Mouse (Mus musculus) brain, adult 2 months (tissue): ENCODE measurements around the gene Capzb.

ENCODE experiments used
- DNase-seq: peaks from one replicate; pipeline ENCODE4 v3.0.0; 2011; ENCODE audit warnings: low read depth, low spot score

Gene Capzb

GRCm38 (mm10) chr4:139265783-139266499, 73.2 kb downstream of the Capzb start:
- peak; percentile 74 for DNase-seq

DNA sequence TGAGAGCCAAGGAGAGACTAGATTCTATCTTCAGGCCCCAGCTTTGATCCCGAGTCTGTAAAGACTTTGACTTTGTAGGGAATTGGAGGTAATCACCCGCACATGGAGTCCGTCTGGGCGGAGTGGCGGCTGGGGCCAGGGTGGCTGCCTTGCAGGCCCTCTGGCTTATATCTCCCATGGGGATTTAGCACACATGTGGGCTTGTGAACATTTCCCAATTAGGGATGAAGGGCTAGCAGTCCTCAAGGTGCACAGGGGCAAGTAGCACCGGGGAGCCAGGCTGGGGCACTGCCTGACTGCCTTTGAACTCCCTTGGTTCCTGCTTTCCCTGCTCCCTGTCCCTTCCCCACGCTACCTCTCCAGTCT, 73.8 kb downstream of the Capzb start:
- DNase-seq: no peak

- DNase-seq: no peak
Measured at GRCm38 (mm10) chr4:139267335-139267734, 74.6 kb downstream of the Capzb start.

GRCm38 (mm10) chr4:139268242-139268641, 75.5 kb downstream of the Capzb start:
- DNase-seq: peak; percentile 72

- peak; percentile 90 for DNase-seq
Measured at GRCm38 (mm10) chr4:139270168-139270567, 77.5 kb downstream of the Capzb start.

DNA sequence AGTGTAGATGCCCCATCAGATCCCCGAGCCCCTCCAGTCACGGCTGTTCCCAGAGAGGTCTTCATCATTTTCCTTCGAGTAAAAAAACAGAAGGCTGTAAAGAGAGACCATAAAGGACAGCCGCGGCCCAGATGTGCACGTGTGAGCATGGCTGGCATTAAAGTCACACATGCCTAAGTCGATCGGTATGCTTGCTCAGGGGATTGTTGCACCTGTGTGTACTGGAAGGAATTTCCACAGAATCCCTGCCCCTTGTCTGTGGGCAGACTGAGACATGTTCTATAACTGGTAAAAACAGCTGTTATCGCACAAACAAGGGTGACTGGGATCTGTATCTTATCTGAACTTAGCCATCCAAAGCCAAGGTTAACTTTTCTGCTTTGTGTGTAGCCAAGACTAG, 78.9 kb downstream of the Capzb start:
- DNase-seq: no peak

- DNase-seq: no peak
Measured at GRCm38 (mm10) chr4:139272951-139273680, 80.4 kb downstream of the Capzb start.

DNA sequence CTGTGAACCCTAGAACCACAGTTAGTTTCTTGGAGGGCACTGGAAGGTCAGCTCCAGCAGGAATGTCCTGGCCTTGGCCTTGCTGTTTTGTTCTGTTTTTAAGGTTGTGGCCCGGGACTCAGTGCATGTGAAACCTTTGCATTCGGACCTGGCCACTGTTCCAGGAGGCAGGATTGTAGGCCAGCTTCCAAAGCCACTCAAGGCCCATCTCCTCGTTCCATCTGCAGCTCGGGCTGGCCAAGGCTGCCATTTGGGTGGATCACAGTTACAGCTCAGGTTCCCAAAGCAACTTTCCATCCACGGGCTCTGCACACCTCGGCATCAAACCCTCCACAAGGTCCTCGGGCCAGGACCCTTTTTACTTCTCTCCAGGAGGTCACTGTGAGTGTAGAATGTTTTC, 81.9 kb downstream of the Capzb start:
- peak; percentile 81 for DNase-seq

DNA sequence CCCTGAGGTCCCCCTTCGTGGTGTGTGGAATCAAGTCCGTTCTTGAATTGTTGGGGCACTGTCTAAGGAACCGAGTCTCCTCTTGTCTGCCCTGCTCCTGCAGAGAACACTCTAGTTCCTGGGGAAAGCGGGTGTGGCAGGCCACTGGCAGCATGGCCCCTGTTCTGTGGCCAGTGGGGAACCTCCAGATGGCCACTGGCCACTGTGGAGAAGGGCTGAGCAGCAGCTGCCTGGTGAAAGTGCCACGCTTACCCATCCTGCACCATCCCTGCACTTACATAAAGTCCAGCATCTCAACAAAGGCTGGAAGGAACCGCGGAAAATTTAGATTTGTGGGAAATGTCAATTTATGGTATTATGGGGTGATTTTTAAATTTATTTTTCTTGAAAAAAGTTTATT, 83.7 kb downstream of the Capzb start:
- no peak for DNase-seq

DNA sequence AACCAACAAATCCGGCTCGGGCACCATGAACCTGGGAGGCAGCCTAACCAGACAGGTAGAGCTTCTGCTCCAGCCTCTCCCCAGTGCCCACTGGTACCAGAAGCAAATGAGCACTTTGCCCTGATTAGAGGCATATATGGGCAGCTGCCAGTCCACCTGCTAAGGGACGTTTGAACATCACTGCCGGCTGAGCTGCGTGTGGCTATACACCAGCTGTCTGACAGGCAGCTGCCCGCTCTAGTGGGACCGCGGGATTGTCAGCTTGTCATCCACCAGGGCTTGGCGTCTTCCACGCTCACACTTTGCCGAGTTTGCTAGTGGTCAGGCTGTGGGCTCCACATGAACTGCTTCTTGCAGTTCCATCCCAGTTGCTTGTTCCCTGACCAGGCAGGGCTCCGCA, 87.8 kb downstream of the Capzb start:
- no peak for DNase-seq

- DNase-seq: no peak
Measured at GRCm38 (mm10) chr4:139281791-139282345, 89.2 kb downstream of the Capzb start.

- peak; percentile 78 for DNase-seq
Measured at GRCm38 (mm10) chr4:139282955-139283417, 90.3 kb downstream of the Capzb start.

DNA sequence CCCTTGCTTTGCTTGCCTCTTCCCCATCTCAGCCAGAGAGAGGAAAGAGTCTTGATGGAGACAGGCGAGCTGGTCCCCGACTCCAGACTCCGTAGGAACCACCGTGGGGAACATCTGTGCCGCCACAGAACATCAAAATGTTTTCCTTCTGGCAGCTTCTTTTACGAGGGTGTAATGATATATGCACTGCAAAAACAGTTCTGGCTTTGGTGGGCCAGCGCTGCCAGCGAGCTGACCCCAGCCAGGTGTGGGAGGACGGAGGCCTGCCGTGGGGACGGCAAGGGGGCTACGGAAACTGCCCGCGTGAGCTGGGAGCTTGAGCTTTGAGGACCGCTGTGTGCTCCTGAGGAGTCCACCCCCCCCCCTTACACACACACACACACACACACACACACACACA, 92.2 kb downstream of the Capzb start:
- DNase-seq: no peak

DNA sequence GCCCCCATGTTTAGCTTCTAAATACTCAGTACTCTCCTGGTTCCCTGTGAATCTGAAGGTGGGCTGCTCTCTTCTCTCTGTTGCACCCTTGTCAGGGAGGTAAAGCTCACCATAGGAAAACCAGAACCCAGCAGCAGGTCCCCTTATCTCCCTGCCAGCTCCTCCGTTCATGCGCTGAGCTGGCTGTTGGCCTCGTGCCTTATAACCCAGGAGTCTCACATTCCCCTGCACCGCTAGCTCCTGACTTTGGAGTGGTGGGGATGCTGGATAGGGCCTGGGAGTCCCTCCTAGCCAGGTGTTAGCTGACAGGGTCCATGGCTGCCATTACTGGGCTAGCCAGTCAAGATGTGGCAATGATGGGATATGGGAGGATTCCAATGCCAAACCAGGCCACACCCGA, 93.5 kb downstream of the Capzb start:
- no peak for DNase-seq

DNA sequence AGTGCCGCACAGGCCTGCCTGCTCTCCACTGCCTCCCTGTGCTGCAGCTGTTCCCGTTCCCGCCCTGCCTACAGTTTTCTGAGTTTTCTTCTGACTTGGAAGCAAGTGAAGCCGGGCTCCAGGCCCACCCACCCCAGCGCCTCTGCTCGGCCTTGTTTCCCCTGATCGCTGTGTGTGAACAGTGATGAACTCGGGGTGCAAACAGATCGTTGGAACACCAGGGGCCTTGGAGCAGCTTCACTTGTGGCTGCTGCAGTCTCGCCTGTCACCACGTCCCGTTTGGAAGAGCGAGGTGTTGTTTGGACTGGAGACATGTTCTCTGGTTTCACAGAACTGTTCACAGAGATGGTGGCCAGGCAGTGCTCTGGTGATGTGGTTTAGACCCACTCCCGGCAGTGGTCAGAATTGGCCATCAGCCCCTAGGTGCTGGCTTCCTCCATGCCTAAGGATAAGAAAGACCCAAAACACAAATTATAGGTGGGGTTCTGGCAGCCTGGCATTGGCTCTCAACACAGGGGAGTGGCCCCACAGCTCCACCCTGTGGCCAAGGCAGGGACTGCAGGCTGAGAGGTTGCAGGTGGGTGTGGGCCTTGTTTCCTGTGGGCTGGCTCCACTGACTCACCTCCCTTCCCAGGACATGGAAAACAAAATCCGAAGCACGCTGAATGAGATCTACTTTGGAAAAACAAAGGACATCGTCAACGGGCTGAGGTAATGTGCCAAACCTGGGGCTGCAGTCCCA, 94.6 kb downstream of the Capzb start:
- peak; percentile 84 for DNase-seq

GRCm38 (mm10) chr4:139289017-139289416, 96.3 kb downstream of the Capzb start:
- peak; percentile 90 for DNase-seq

DNA sequence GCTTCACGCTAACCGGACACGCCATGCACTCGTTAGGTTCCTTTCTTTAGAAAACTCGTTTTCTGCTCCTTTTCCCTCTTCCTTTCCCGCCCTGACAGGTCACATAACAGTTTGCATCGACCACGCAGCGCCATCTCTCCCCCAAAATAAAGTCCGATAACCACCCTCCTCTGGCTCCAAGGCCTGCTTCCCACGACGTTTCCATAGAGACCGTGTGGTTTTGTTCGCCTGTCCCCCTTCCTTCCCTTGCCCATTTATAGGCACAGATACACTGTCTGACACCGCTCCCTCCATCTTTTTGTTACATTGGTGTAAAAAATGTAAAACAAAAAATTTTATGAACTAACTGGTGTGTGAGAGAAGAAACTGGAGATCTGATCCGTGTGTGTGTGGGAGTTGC, 98.4 kb downstream of the Capzb start:
- peak; percentile 63 for DNase-seq

DNA sequence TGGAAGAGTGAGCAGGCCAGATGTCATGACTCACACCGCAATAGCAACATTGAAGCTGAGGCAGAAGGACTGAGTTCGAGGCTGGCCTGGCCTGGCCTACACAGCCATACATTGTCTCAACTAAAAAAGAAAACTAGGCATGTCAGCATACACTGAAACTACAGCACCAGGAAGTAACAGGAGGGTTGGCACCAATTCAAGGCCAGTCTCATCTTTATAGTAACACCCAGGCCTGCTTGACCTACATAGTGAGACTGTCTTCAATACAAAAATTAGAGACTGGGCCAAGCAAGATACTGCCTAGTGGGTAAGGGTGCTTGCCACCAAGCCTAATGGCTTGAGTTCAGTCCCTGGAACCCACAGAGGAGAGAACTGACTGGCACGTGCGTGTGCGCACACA, 99.3 kb downstream of the Capzb start:
- DNase-seq: no peak

- peak; percentile 98 for DNase-seq
Measured at GRCm38 (mm10) chr4:139297566-139297965, 104.9 kb downstream of the Capzb start.

DNA sequence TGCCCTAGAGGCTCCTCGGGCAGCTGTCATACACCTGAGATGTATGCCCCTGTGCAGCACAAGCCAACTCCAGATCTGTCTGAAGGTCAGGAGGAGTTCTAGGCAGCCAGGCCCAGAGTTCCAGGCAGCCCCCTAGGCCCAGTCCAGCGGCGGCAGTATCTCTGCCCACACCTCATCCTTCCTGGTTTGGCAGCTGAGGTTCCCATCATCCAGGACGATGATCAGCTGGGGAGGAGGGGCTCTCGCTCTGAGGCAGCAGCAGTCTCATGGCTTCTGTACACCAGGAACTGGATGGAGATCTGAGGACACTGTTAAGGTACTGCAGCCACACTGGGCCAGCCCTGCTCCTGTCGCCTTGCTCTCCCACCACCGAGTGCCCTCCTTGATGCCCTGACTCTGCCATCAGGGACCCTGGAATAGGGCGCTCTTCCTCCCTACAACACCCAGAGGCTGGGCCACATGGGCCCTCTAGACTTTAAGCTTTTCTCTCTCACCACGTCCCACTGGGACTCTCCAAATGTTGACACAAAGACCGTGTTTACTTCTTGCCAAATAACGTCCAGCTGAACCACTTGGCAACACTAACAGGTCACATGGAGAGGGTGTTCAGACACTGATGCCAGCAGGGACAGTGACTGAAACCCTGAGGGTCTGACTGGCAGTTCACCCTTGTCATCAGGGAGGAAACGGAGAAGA, 106.1 kb downstream of the Capzb start:
- DNase-seq: peak; percentile 74

DNA sequence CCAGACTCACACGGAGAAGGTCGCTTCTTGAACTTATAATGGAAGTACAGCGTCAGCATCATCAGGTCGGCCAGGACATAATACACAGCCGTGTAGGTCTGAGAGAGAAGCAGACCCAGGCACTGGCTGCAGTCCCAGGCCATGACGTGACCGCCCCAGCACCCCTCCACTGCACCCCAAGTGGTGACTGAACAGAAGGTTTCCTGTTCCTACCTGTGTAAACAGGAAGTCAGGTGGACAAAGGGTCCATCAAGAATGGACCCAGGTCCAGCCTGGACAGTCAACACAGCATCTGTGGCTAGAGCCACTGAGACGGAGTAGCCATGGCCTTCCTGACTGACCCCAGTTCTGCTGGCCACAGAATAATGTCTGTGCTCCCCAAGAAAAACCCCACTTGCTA, 109.1 kb downstream of the Capzb start:
- no peak for DNase-seq

- DNase-seq: no peak
Measured at GRCm38 (mm10) chr4:139302241-139302640, 109.5 kb downstream of the Capzb start.
